Comparison of ENCODE assay signal across 9 mouse cellular contexts in the genomic region with DNA sequence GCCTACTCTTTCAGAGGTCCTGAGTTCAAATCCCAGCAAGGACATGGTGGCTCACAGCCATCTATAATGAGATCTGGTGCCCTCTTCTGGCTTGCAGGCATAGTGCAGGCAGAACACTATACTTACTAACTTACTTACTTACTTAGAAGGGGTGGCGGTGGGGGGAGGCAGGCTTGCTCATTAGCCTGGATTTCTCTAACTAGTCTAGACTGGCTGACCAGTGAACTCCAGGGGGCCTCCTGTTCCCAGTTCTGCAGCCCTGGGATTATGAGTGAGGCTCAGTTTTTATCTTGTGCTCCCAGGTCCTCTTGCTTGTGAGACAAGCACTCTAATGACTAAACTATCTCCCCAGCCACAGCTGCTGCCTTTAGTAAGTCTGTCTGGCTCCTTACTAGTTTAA. TPM values are rescaled to one million over a fixed set of nuclear protein-coding genes. Genes with fewer than 3 reads are reported as not detected.
DNase-seq lines count a peak whose midpoint lies in the region; ATAC-seq and TF ChIP-seq lines count a peak whose summit lies in the region.
"Had no signal": no experiment of that assay in that cellular context is flagged by ENCODE, and none has a peak within 500 bp of the region (broad histone marks: within the 10 kb centered on the region; RNA-seq: fewer than 3 reads in every experiment).

No protein-coding gene starts in this region.

- TF ChIP-seq CTCF in hindbrain, postnatal 0 days (IDR thresholded peaks at IDR 0.05; ENCODE audit: low read depth), result peak; percentile 61
- TF ChIP-seq CTCF in ES-Bruce4 (IDR thresholded peaks at IDR 0.05; ENCODE audit: low read depth, low read length), result peak; percentile 46

- no peak for ATAC-seq in hindbrain, postnatal 0 days
- no peak for ATAC-seq in hindbrain, embryonic 12.5 days (ENCODE audit: low FRiP score)
- ATAC-seq in erythroblast, adult 5-6 weeks (replicated peaks; ENCODE audit: low FRiP score, poor library complexity, severe bottlenecking), result peak; percentile 65; the same call in 1 of the 2 replicates
- peak; percentile 83 for ATAC-seq in megakaryocyte progenitor cell, adult 5-6 weeks (replicated peaks; ENCODE audit: poor library complexity)

- H3K27ac ChIP-seq in hindbrain, postnatal 0 days, result no peak overlapping the region
- no peak overlapping the region for H3K27ac ChIP-seq in hindbrain, embryonic 12.5 days
- no peak overlapping the region for H3K27ac ChIP-seq in ES-Bruce4 (ENCODE audit: insufficient read depth, low read length)

- DNase-seq in hindbrain, postnatal 0 days (ENCODE audit: low spot score), result peak; percentile 31
- no peak for DNase-seq in left cerebral cortex, adult 9 months (ENCODE audit: low spot score in 2 of 2)
- no peak for DNase-seq in adrenal gland, postnatal 10 days
- no peak for DNase-seq in cerebellum, adult 9-11 months
- DNase-seq: adrenal gland, adult 2 months had no signal

- no peaks in the 10 kb centered on the region for H3K9me3 ChIP-seq in hindbrain, postnatal 0 days (ENCODE audit: low read length)
- H3K9me3 ChIP-seq in hindbrain, embryonic 12.5 days (replicated peaks), result no peaks in the 10 kb centered on the region
- no peaks in the 10 kb centered on the region for H3K9me3 ChIP-seq in ES-Bruce4 (replicated peaks; ENCODE audit: control insufficient read depth, insufficient read depth, low read length, poor library complexity, severe bottlenecking)

- 86% methylated on average over 1 of the region's 1 CpGs for WGBS in hindbrain, postnatal 0 days
- WGBS in hindbrain, embryonic 12.5 days, result 100% methylated on average over 1 of the region's 1 CpGs

- H3K4me1 ChIP-seq in hindbrain, postnatal 0 days (ENCODE audit: insufficient read depth, low read length), result no peaks in the 10 kb centered on the region
- H3K4me1 ChIP-seq in hindbrain, embryonic 12.5 days, result peaks cover 10% of the 10 kb centered on the region
- peaks cover 1% of the 10 kb centered on the region for H3K4me1 ChIP-seq in ES-Bruce4 (ENCODE audit: control insufficient read depth, insufficient read depth, low read length)

- H3K4me2 ChIP-seq in hindbrain, postnatal 0 days (ENCODE audit: low read depth, low read length), result no peak overlapping the region
- no peak overlapping the region for H3K4me2 ChIP-seq in hindbrain, embryonic 12.5 days (replicated peaks)

- TF ChIP-seq EP300 in ES-Bruce4 (IDR thresholded peaks at IDR 0.05; ENCODE audit: insufficient read depth, low read depth, low read length), result no peak

- no peaks in the 10 kb centered on the region for H3K27me3 ChIP-seq in hindbrain, postnatal 0 days (ENCODE audit: insufficient read depth, low read length)
- H3K27me3 ChIP-seq in hindbrain, embryonic 12.5 days, result no peaks in the 10 kb centered on the region
- no peaks in the 10 kb centered on the region for H3K27me3 ChIP-seq in ES-Bruce4 (ENCODE audit: control insufficient read depth, insufficient read depth, low read length, poor library complexity, severe bottlenecking)

- TF ChIP-seq POLR2A in ES-Bruce4 (IDR thresholded peaks at IDR 0.05; ENCODE audit: insufficient read depth, low read length), result no peak

- no peak overlapping the region for H3K4me3 ChIP-seq in hindbrain, postnatal 0 days (ENCODE audit: low read length)
- no peak overlapping the region for H3K4me3 ChIP-seq in hindbrain, embryonic 12.5 days
- H3K4me3 ChIP-seq in ES-Bruce4 (ENCODE audit: low read depth, low read length), result no peak overlapping the region

- peaks cover 63% of the 10 kb centered on the region for H3K36me3 ChIP-seq in hindbrain, postnatal 0 days (ENCODE audit: insufficient read depth, low read length)
- H3K36me3 ChIP-seq in hindbrain, embryonic 12.5 days, result peaks cover 78% of the 10 kb centered on the region
- peaks cover 32% of the 10 kb centered on the region for H3K36me3 ChIP-seq in ES-Bruce4 (ENCODE audit: control insufficient read depth, insufficient read depth, low read length, poor library complexity, severe bottlenecking)

- no peak overlapping the region for H3K9ac ChIP-seq in hindbrain, postnatal 0 days (replicated peaks; ENCODE audit: low read length)
- no peak overlapping the region for H3K9ac ChIP-seq in hindbrain, embryonic 12.5 days
- no peak overlapping the region for H3K9ac ChIP-seq in ES-Bruce4 (ENCODE audit: low read depth, poor library complexity, severe bottlenecking)

RNA-seq across cellular contexts. Expression of a gene that starts 58.0 kb away (rescaled TPM):
- total RNA-seq in hindbrain, postnatal 0 days (2014; rRNA removed), result 0.14 TPM in 1 of 2 replicates, not detected in the other
- 0.11 and 0.15 TPM in 2 replicates for polyA plus RNA-seq in hindbrain, postnatal 0 days (2015; fragmentation: Nextera tagmentation; extraction: Ambion mirVana)
- 0.35 and 0.40 TPM in 2 replicates for polyA plus RNA-seq in hindbrain, embryonic 12.5 days (2016; fragmentation: Nextera tagmentation; extraction: Ambion mirVana)
- 0.90 and 1.2 TPM in 2 replicates for polyA plus RNA-seq in ES-Bruce4 (2011; ENCODE audit: insufficient read depth, insufficient read length, low read depth, missing spikeins)
- not detected in 2 replicates for total RNA-seq in erythroblast, adult 5-6 weeks (2015; ENCODE audit: low replicate concordance)
- not detected in 2 replicates for total RNA-seq in erythroblast, adult 5-6 weeks (2017; ENCODE audit: low replicate concordance)
- total RNA-seq in megakaryocyte progenitor cell, adult 5-6 weeks (2015), result 1.3 and 1.4 TPM in 2 replicates
- 1.3 and 1.6 TPM in 2 replicates for total RNA-seq in megakaryocyte progenitor cell, adult 5-6 weeks (2017)
- not detected for total RNA-seq in adrenal gland, postnatal 10 days (2021)
- total RNA-seq: adrenal gland, adult 2 months had no signal
- polyA plus RNA-seq: adrenal gland, adult 2 months had no signal

Comparison
In these comparisons a context has a peak if more than half of its experiments do, and no peak if none do; other contexts are left out.
1. ATAC-seq: peak in erythroblast, adult 5-6 weeks (single experiment) and megakaryocyte progenitor cell, adult 5-6 weeks (single experiment); none in hindbrain, postnatal 0 days (single experiment) and hindbrain, embryonic 12.5 days (single experiment).